Mouse (Mus musculus): ENCODE data around the gene Snrpf.

Snrpf gene

GRCm38 (mm10) chr10:93538818-93539217 is 50.7 kb downstream of the Snrpf start:
- DNase-seq (ENCODE audit: extremely low spot score, low read depth, low spot score) = no peak

GRCm38 (mm10) chr10:93538287-93538686 is 51.2 kb downstream of the Snrpf start:
- no peak for DNase-seq (ENCODE audit: extremely low spot score, low read depth, low spot score)
